Mouse (Mus musculus) hindbrain, postnatal 0 days (tissue): Measurements from ENCODE around the gene Smg6. TPM values are rescaled to one million over a fixed set of nuclear protein-coding genes. Genes with fewer than 3 reads are reported as not detected.

Experiments
- ATAC-seq: fragments of 200-750 bp; cut with Nextera tagmentation; 2 replicates; pipeline ENCODE4 v1.8.0; 2017; ENCODE audit warnings: mild to moderate bottlenecking, moderate TSS enrichment, moderate library complexity
- DNase-seq: peaks from one replicate; pipeline ENCODE4 v3.0.0-alpha.2; 2015; ENCODE audit warnings: low spot score
- H3K27ac ChIP-seq: fragments of 300-500 bp; sonication (generic); 2 replicates; pipeline ENCODE4 v1.5.1; 2014; ENCODE audit warnings: mild to moderate bottlenecking
- H3K27me3 ChIP-seq: fragments of 300-500 bp; sonication (generic); 2 replicates; pipeline ENCODE4 v1.6.1; 2014; ENCODE audit warnings: low read length, mixed read lengths; ENCODE audit not compliant: insufficient read depth
- H3K36me3 ChIP-seq: fragments of 300-500 bp; sonication (generic); 2 replicates; pipeline ENCODE4 v1.6.1; 2014; ENCODE audit warnings: low read length, mixed read lengths; ENCODE audit not compliant: insufficient read depth
- H3K4me1 ChIP-seq: fragments of 300-500 bp; sonication (generic); 2 replicates; pipeline ENCODE4 v1.6.1; 2014; ENCODE audit warnings: antibody characterized with exemption, low read length, mixed read lengths; ENCODE audit not compliant: insufficient read depth
- H3K4me2 ChIP-seq: fragments of 300-500 bp; sonication (generic); 2 replicates; pipeline ENCODE4 v1.6.1; 2014; ENCODE audit warnings: low read depth, mild to moderate bottlenecking, low read length, moderate library complexity, mixed read lengths
- H3K4me3 ChIP-seq: fragments of 300-500 bp; sonication (generic); 2 replicates; pipeline ENCODE4 v1.5.1; 2014; ENCODE audit warnings: low read length
- H3K9ac ChIP-seq: fragments of 300-500 bp; sonication (generic); replicated peaks from 2 replicates; pipeline ENCODE4 v1.6.1; 2014; ENCODE audit warnings: mild to moderate bottlenecking, low read length, moderate library complexity, mixed read lengths
- H3K9me3 ChIP-seq: fragments of 300-500 bp; sonication (generic); 2 replicates; pipeline ENCODE4 v1.6.1; 2016; ENCODE audit warnings: low read length, mixed read lengths
- CTCF ChIP-seq: IDR thresholded peaks from 2 replicates; pipeline ENCODE4 v1.5.1; 2016; ENCODE audit warnings: antibody characterized with exemption, control low read depth, low read depth
- WGBS: fragments of 180-500 bp; shearing (Covaris S2); extraction: QIAGEN DNeasy Blood & Tissue Kit; methylation state at CpG from one replicate; pipeline ENCODE4 v1.1.7; 2014; 5-methylcytosine and 5-hydroxymethylcytosine counted together
- polyA plus RNA-seq: library from polyadenylated mRNA; unstranded; fragments of >200 nt; fragmentation: Nextera tagmentation; extraction: Ambion mirVana; gene quantifications from 2 replicates; pipeline ENCODE4 v1.2.1, GENCODE M21; 2015
- total RNA-seq: library from RNA; depleted of rRNA; stranded (reverse); fragments of >200 nt; gene quantifications from 2 replicates; pipeline ENCODE4 v1.2.3, GENCODE M21; 2014

The Smg6 gene
- total and polyA plus RNA-seq, 2 experiments from 2014 or later = 10.0 to 27.8 TPM

DNA sequence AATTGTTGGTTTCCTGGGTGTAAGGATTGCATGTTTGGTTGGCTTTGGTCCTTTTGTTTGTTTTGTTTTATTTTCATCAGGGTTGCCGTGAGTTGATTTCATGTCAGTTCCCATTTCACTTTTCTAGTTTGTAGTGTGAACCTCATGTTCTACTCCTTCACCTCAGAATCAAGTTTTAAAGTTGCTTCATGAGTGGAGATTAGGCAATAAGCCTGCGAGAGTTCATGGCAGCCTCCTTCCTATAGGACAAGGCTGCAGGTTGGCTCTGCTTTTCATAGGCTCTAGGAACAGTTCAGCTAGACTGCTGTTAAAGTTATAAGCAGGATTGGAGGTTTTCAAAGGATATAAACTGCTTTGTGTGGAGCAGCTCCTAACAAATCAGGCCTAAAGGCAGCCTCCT is 33.9 kb downstream of the Smg6 start:
- H3K9ac ChIP-seq = no peak overlapping the region
- H3K9me3 ChIP-seq = no peaks in the 10 kb centered on the region
- WGBS = 81% methylated on average over 2 of the region's 2 CpGs
- no peak overlapping the region for H3K4me2 ChIP-seq
- no peak for ATAC-seq
- no peaks in the 10 kb centered on the region; the same call in 1 of the 2 replicates for H3K4me1 ChIP-seq
- no peaks in the 10 kb centered on the region for H3K27me3 ChIP-seq
- TF ChIP-seq CTCF = no peak
- no peak overlapping the region for H3K4me3 ChIP-seq
- H3K27ac ChIP-seq = no peak overlapping the region
- H3K36me3 ChIP-seq = no peaks in the 10 kb centered on the region; the same call in 1 of the 2 replicates
- DNase-seq = no peak

DNA sequence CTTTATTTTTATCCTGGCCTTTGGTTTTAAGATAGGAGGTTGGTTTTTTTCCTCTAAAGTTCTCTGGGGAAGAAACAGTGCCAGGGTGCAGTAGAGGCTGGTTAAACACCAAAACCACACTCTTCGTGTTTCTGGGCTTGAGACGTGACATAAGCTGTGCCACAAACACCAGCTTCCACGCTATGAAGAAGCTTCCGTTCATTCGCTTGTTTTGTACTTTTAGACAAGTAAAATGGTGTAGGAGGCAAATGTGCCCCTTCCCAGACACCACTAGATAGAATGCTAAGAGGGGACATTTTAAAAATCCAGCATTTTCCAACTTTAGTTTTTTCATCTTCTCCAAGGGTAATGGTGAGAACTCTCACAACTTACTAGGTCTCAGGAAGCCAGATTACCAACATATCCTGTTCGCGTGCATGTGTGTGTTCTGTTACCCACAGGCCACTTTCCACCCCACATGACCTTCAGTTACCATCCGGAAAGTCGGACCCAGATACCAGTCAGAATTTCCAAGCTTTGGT is 34.5 kb downstream of the Smg6 start:
- 95% methylated on average over 9 of the region's 9 CpGs for WGBS
- H3K27ac ChIP-seq = no peak overlapping the region
- ATAC-seq = no peak
- H3K9ac ChIP-seq = no peak overlapping the region
- H3K4me3 ChIP-seq = no peak overlapping the region
- H3K4me1 ChIP-seq = no peaks in the 10 kb centered on the region; the same call in 1 of the 2 replicates
- no peaks in the 10 kb centered on the region for H3K27me3 ChIP-seq
- H3K4me2 ChIP-seq = no peak overlapping the region
- H3K9me3 ChIP-seq = no peaks in the 10 kb centered on the region
- no peak for TF ChIP-seq CTCF
- DNase-seq = no peak
- no peaks in the 10 kb centered on the region; the same call in 1 of the 2 replicates for H3K36me3 ChIP-seq

DNA sequence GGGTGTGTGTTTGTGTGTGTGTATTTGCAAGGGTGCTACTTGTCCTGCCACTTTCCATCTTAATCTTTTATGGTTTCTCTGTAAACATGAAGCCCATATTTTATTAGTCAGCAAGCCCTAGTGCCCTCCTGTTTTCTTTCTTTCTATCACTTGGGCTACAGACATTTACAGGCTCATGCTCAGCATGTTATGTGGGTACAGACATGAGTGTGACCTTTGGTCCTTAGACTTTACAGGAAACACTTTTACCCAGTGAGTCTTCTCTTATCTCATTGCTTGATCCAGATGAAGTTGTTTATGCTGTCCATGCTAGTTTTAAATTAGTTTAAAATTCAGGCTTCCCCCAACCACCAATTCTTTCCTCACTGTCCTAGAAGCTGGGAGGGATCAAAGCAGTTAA is 36.3 kb downstream of the Smg6 start:
- Histone ChIP-seq H3K9ac (no peak overlapping the region), H3K27ac (no peak overlapping the region), H3K27me3 (no peaks in the 10 kb centered on the region), H3K36me3 (no peaks in the 10 kb centered on the region; the same call in 1 of the 2 replicates), H3K4me3 (no peak overlapping the region), H3K9me3 (no peaks in the 10 kb centered on the region), H3K4me2 (no peak overlapping the region), H3K4me1 (no peaks in the 10 kb centered on the region; the same call in 1 of the 2 replicates)
- no peak for TF ChIP-seq CTCF
- ATAC-seq (no peak), DNase-seq (no peak)

- H3K4me3 ChIP-seq = no peak overlapping the region
- no peaks in the 10 kb centered on the region for H3K9me3 ChIP-seq
- no peaks in the 10 kb centered on the region for H3K27me3 ChIP-seq
- H3K27ac ChIP-seq = no peak overlapping the region
- no peak for ATAC-seq
- H3K4me2 ChIP-seq = no peak overlapping the region
- H3K4me1 ChIP-seq = no peaks in the 10 kb centered on the region; the same call in 1 of the 2 replicates
- no peak overlapping the region for H3K9ac ChIP-seq
- no peaks in the 10 kb centered on the region; the same call in 1 of the 2 replicates for H3K36me3 ChIP-seq
- TF ChIP-seq CTCF = no peak
- 55% methylated on average over 2 of the region's 2 CpGs for WGBS
- DNase-seq = peak; percentile 9
Measured at GRCm38 (mm10) chr11:74962846-74963407, 37.3 kb downstream of the Smg6 start.

- WGBS = 93% methylated on average over 3 of the region's 3 CpGs
- no peak for DNase-seq
Measured at GRCm38 (mm10) chr11:74965516-74965915, 39.9 kb downstream of the Smg6 start.

DNA sequence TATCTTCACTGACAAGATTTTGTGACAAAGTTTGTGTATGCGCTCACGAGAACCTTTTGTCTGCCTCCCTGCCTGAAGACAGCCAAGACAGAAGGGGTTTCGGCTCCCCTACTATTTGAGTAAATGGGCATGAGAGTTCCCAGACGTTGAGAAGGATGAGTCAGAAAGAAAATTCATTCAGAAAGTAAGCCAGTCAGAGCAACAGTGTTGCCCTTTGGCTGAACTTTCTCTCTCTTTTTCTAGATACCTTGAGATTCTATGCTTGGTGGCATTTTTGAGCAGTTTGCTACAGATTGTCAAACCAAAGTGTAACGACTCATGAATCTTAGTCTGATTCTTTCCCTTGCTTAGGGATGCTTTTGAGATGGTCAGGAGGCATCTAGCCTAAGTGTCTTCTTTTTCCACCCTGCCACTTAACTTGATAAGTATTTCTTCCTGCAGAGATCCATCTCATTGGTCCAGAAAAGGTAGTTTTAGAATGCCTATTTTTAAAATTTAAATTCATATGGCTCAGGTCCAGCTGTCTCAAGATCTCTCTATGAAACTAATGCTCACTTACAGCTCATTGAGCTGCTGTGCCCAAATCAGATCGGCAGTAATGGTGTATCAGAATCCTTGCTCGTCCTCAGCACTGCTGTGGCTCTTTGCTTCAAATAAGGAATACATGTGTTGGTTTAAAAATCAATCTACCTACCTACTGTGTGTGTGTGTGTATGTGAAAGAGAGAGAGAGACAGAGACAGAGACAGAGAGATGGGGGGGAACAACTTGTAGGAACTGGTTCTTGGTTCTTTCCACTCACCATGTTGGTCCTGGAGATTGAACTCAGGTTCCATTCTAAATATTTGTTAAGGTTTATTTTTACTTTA is 47.9 kb downstream of the Smg6 start:
- no peak overlapping the region for H3K9ac ChIP-seq
- no peaks in the 10 kb centered on the region for H3K27me3 ChIP-seq
- no peaks in the 10 kb centered on the region for H3K4me1 ChIP-seq
- no peaks in the 10 kb centered on the region for H3K9me3 ChIP-seq
- H3K27ac ChIP-seq = no peak overlapping the region
- H3K36me3 ChIP-seq = no peaks in the 10 kb centered on the region
- WGBS = 74% methylated on average over 7 of the region's 7 CpGs
- DNase-seq (no peak), ATAC-seq (no peak)
- no peak for TF ChIP-seq CTCF
- H3K4me3 ChIP-seq = no peak overlapping the region
- H3K4me2 ChIP-seq = no peak overlapping the region

More at GRCm38 (mm10) chr11:74965516-74965915, 39.9 kb downstream of the Smg6 start:
- no peaks in the 10 kb centered on the region for H3K27me3 ChIP-seq
- TF ChIP-seq CTCF = no peak
- no peak for ATAC-seq
- H3K4me2 ChIP-seq = no peak overlapping the region
- no peaks in the 10 kb centered on the region for H3K9me3 ChIP-seq
- no peaks in the 10 kb centered on the region; the same call in 1 of the 2 replicates for H3K4me1 ChIP-seq
- H3K27ac ChIP-seq = no peak overlapping the region
- H3K4me3 ChIP-seq = no peak overlapping the region
- H3K9ac ChIP-seq = no peak overlapping the region
- H3K36me3 ChIP-seq = no peaks in the 10 kb centered on the region
